Comparison of ENCODE assay signal across 8 mouse cellular contexts in the genomic region with DNA sequence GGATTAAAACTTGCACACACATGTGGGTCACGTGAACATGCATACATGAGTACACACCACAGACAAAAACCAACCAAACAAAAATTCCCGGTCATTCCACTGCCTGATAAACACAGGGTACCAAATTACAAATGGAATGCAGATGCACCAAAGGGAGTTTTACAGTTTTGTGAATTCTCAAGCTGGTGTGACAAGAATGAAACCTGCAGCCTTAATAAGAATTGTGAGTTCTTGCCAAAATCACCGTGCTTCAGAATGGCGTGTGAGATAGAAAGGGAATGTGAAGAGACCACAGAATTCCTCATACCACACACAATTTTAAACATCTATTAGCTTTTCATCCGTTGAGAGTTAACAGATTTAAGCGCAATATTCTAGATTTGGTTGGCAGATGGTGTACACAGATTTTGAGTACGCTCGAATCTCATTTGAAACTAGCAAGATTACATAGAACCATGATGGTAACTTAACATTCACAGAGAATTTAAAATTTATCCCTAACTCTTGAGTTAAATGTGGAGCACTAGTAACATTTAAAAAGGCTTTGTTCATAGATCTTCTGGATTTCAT. TPM values are rescaled to one million over a fixed set of nuclear protein-coding genes. Genes with fewer than 3 reads are reported as not detected.
A peak's percentile ranks its signal among the peaks of the same experiment; 100 is the strongest.
DNase-seq lines count a peak whose midpoint lies in the region; ATAC-seq and TF ChIP-seq lines count a peak whose summit lies in the region.

No protein-coding gene starts in this region.

- peaks cover 12% of the 10 kb centered on the region; the same call in 1 of the 2 replicates for H3K4me1 ChIP-seq in kidney, adult 2 months (ENCODE audit: control insufficient read depth, insufficient read depth, low read length)
- peaks cover 12% of the 10 kb centered on the region for H3K4me1 ChIP-seq in bone marrow macrophage, adult 2 months (ENCODE audit: control insufficient read depth, insufficient read depth, low read length)
- H3K4me1 ChIP-seq in forebrain, postnatal 0 days (ENCODE audit: insufficient read depth): 0 out of 2 replicates have a peak, but pooled peaks cover 4% of the 10 kb centered on the region

- no peaks in the 10 kb centered on the region for H3K27me3 ChIP-seq in kidney, adult 2 months (replicated peaks; ENCODE audit: control insufficient read depth, insufficient read depth, low read length)
- no peaks in the 10 kb centered on the region for H3K27me3 ChIP-seq in forebrain, postnatal 0 days (ENCODE audit: insufficient read depth, low read length)

- DNase-seq in kidney, adult 2 months: no peak
- DNase-seq in kidney, adult 18-20 months: no peak
- DNase-seq in forebrain, postnatal 0 days: peak; percentile 69
- no peak for DNase-seq in ovary, postnatal 10 days (ENCODE audit: low spot score)
- DNase-seq in spleen, postnatal 4 days (ENCODE audit: low spot score in 2 of 2): no peak
- DNase-seq in kidney, postnatal 14 days: no peak

- H3K36me3 ChIP-seq in kidney, adult 2 months (ENCODE audit: control insufficient read depth, insufficient read depth, low read length): no peaks in the 10 kb centered on the region
- H3K36me3 ChIP-seq in forebrain, postnatal 0 days (ENCODE audit: insufficient read depth): no peaks in the 10 kb centered on the region
- H3K36me3 ChIP-seq in macrophage (ENCODE audit: inconsistent target): no peaks in the 10 kb centered on the region

- H3K4me3 ChIP-seq in kidney, adult 2 months (ENCODE audit: insufficient read depth, low read depth, low read length): no peak overlapping the region
- H3K4me3 ChIP-seq in bone marrow macrophage, adult 2 months (ENCODE audit: insufficient read depth, low read length): no peak overlapping the region; the same call in 1 of the 2 replicates
- peak overlapping the region; percentile 97 for H3K4me3 ChIP-seq in forebrain, postnatal 0 days (ENCODE audit: low read depth, low read length)
- H3K4me3 ChIP-seq in macrophage (ENCODE audit: inconsistent target): no peak overlapping the region

- H3K4me2 ChIP-seq in forebrain, postnatal 0 days (ENCODE audit: low read depth): peak overlapping the region; percentile 76

- no peaks in the 10 kb centered on the region for H3K9me3 ChIP-seq in forebrain, postnatal 0 days (ENCODE audit: low read length)

- TF ChIP-seq CTCF in kidney, adult 2 months (conservative IDR thresholded peaks at IDR 0.05; ENCODE audit: insufficient read depth, insufficient read length, low read depth, low read length): no peak
- TF ChIP-seq CTCF in bone marrow macrophage, adult 2 months (IDR thresholded peaks at IDR 0.05; ENCODE audit: low read depth, low read length): no peak
- no peak for TF ChIP-seq CTCF in forebrain, postnatal 0 days (IDR thresholded peaks at IDR 0.05; ENCODE audit: low read depth)

- no peak for ATAC-seq in forebrain, postnatal 0 days

- peak overlapping the region; percentile 96 for H3K9ac ChIP-seq in forebrain, postnatal 0 days

- 57% methylated on average over 8 of the region's 8 CpGs for WGBS in kidney, adult 2 months
- WGBS in forebrain, postnatal 0 days: 43% methylated on average over 8 of the region's 8 CpGs
- WGBS in macrophage (ENCODE audit: missing documents): 75% methylated on average over 8 of the region's 8 CpGs

- peaks cover 34% of the 10 kb centered on the region for H3K79me2 ChIP-seq in macrophage (ENCODE audit: inconsistent target)

- peak overlapping the region; percentile 99 for H3K27ac ChIP-seq in kidney, adult 2 months (ENCODE audit: insufficient read depth, low read depth, low read length)
- H3K27ac ChIP-seq in bone marrow macrophage, adult 2 months (ENCODE audit: insufficient read depth, low read depth, low read length): peak overlapping the region; percentile 43; the same call in 1 of the 2 replicates
- H3K27ac ChIP-seq in forebrain, postnatal 0 days (ENCODE audit: low read depth, low read length): peak overlapping the region; percentile 98
- peak overlapping the region; percentile 98 for H3K27ac ChIP-seq in macrophage

- TF ChIP-seq POLR2A in kidney, adult 2 months (IDR thresholded peaks at IDR 0.05; ENCODE audit: low read depth, low read length): no peak
- no peak for TF ChIP-seq POLR2A in bone marrow macrophage, adult 2 months (IDR thresholded peaks at IDR 0.05; ENCODE audit: borderline replicate concordance, low read depth, low read length)

RNA-seq across cellular contexts. Expression of gene Picalm, which starts 1.3 kb away (rescaled TPM):
- polyA plus RNA-seq in kidney, adult 2 months (2012; rRNA removed): 89.4 and 99.3 TPM in 2 replicates
- polyA plus RNA-seq in bone marrow macrophage, adult 2 months (2012; ENCODE audit: insufficient read depth, insufficient read length, missing spikeins): 430 and 434 TPM in 2 replicates
- 211 and 242 TPM in 2 replicates for total RNA-seq in forebrain, postnatal 0 days (2014; rRNA removed)
- polyA plus RNA-seq in forebrain, postnatal 0 days (2015; fragmentation: Nextera tagmentation; extraction: Ambion mirVana): 16.5 and 21.2 TPM in 2 replicates
- 1,000 to 10,000 TPM in 14 of 26 experiments, 100 to 1,000 TPM in 12; 565 to 3,106 (median 1,067) TPM for total RNA-seq in macrophage (2018; cell fraction: chromatin; rRNA removed)
- total RNA-seq in macrophage (2018; cell fraction: cytosol; rRNA removed): 100 to 1,000 TPM; 113 to 452 (median 226) TPM
- total RNA-seq in macrophage (2018; cell fraction: nucleus; rRNA removed): 1,000 to 10,000 TPM in 7 of 26 experiments, 100 to 1,000 TPM in 19; 280 to 1,895 (median 685) TPM
- polyA plus RNA-seq in macrophage (2018): 217 to 393 TPM (median 273 TPM) in 3 replicates

Comparison
In these comparisons a context has a peak if more than half of its experiments do, and no peak if none do; other contexts are left out.
1. H3K27ac ChIP-seq: peak in every context shown above with its lines; median percentile 99 in kidney, adult 2 months; 98 in forebrain, postnatal 0 days; 98 in macrophage; 43 in bone marrow macrophage, adult 2 months.